Mouse (Mus musculus) layer of hippocampus, postnatal 25 days (tissue): ENCODE measurements around the gene Cirbp. TPM values are rescaled to one million over a fixed set of nuclear protein-coding genes. Genes with fewer than 3 reads are reported as not detected.
"Not testable (repeated sequence)": the region's sequence is repeated elsewhere in the genome, so short reads cannot be mapped to it uniquely, and the experiment has no call there.

Experiments
- DNase-seq, 2 experiments: peaks; one replicate each; pipeline ENCODE4 v3.0.0; 2022; ENCODE audit warnings: mixed read lengths in 2 of 2, low spot score in 1 of 2; ENCODE audit errors: extremely low spot score in 1 of 2
- total RNA-seq, 2 experiments: library from RNA; stranded (reverse); gene quantifications; 2 replicates each; pipeline ENCODE4 v1.2.3; 2021

The Cirbp gene
- total RNA-seq, 2 experiments from 2014 or later, result 69.5 to 97.5 TPM

- no peak for DNase-seq
Observed at GRCm38 (mm10) chr10:80207201-80207600, 41.4 kb downstream of the Cirbp start.

- DNase-seq, result no peak
Observed at GRCm38 (mm10) chr10:80207676-80208075, 41.9 kb downstream of the Cirbp start.

GRCm38 (mm10) chr10:80208248-80208647 lies 42.5 kb downstream of the Cirbp start:
- DNase-seq, result no peak

GRCm38 (mm10) chr10:80208841-80209371 lies 43.1 kb downstream of the Cirbp start:
- peak in 1 of 2 experiments; percentile 41 for DNase-seq

- not testable (repeated sequence) for DNase-seq
Observed at GRCm38 (mm10) chr10:80211547-80212103, 45.8 kb downstream of the Cirbp start.

- DNase-seq, result no peak
Observed at GRCm38 (mm10) chr10:80215048-80215772, 49.4 kb downstream of the Cirbp start.

GRCm38 (mm10) chr10:80220676-80221075 lies 54.9 kb downstream of the Cirbp start:
- no peak for DNase-seq

Other genes starting within 250 kb of the Cirbp start
- gene Kiss1r, start 249.0 kb upstream of the Cirbp start, total RNA-seq, result 1 to 10 TPM; 6.6 to 6.7 TPM
- gene R3hdm4, start 244.8 kb upstream of the Cirbp start, total RNA-seq, result 100 to 1,000 TPM; 428 to 450 TPM
- gene Arid3a, start 238.9 kb upstream of the Cirbp start, total RNA-seq, result 1 to 10 TPM; 4.6 to 6.9 TPM
- 10 to 100 TPM; 42.9 to 45.8 TPM for gene Wdr18, start 205.8 kb upstream of the Cirbp start, total RNA-seq
- under 1 TPM; 0.12 to 0.15 TPM for gene Grin3b, start 195.3 kb upstream of the Cirbp start, total RNA-seq
- 100 to 1,000 TPM; 125 to 131 TPM for gene Tmem259, start 181.7 kb upstream of the Cirbp start, total RNA-seq
- 1 to 10 TPM; 5.8 to 6.0 TPM for gene Cnn2, start 177.4 kb upstream of the Cirbp start, total RNA-seq
- gene Abca7, start 169.5 kb upstream of the Cirbp start, total RNA-seq, result 10 to 100 TPM in 1 of 2 experiments, 1 to 10 TPM in 1; 9.6 to 10.2 TPM
- 1 to 10 TPM; 3.3 to 4.3 TPM for gene Arhgap45, start 149.3 kb upstream of the Cirbp start, total RNA-seq
- gene Polr2e, start 126.2 kb upstream of the Cirbp start, total RNA-seq, result 10 to 100 TPM; 86.6 to 91.0 TPM
- 100 to 1,000 TPM; 486 to 515 TPM for gene Gpx4, start 118.8 kb upstream of the Cirbp start, total RNA-seq
- gene Sbno2, start 60.4 kb upstream of the Cirbp start, total RNA-seq, result 10 to 100 TPM; 14.5 to 22.0 TPM
- 10 to 100 TPM; 89.1 to 94.3 TPM for gene Stk11, start 50.2 kb upstream of the Cirbp start, total RNA-seq
- 100 to 1,000 TPM; 338 to 391 TPM for gene Atp5d, start 27.4 kb upstream of the Cirbp start, total RNA-seq
- gene Cbarp, start 25.1 kb upstream of the Cirbp start, total RNA-seq, result 100 to 1,000 TPM; 399 to 401 TPM
- 10 to 100 TPM; 61.4 to 82.4 TPM for gene Midn, start 17.7 kb upstream of the Cirbp start, total RNA-seq
- 1 to 10 TPM; 5.8 to 6.2 TPM for gene 1600002K03Rik, start 7.0 kb downstream of the Cirbp start, total RNA-seq
- gene Efna2, start 13.5 kb downstream of the Cirbp start, total RNA-seq, result 10 to 100 TPM; 11.9 to 12.7 TPM
- gene Mum1, start 60.4 kb downstream of the Cirbp start, total RNA-seq, result 10 to 100 TPM; 39.5 to 48.9 TPM
- 100 to 1,000 TPM; 196 to 223 TPM for gene Ndufs7, start 83.1 kb downstream of the Cirbp start, total RNA-seq
- gene Gamt, start 95.0 kb downstream of the Cirbp start, total RNA-seq, result 10 to 100 TPM; 43.1 to 54.7 TPM
- 10 to 100 TPM; 76.8 to 91.2 TPM for gene Dazap1, start 95.5 kb downstream of the Cirbp start, total RNA-seq
- 100 to 1,000 TPM; 790 to 900 TPM for gene Rps15, start 126.5 kb downstream of the Cirbp start, total RNA-seq
- gene Apc2, start 130.0 kb downstream of the Cirbp start, total RNA-seq, result 100 to 1,000 TPM; 101 to 115 TPM
- 10 to 100 TPM; 20.7 to 26.3 TPM for gene 2310011J03Rik, start 154.6 kb downstream of the Cirbp start, total RNA-seq
- 1 to 10 TPM; 2.3 to 2.8 TPM for gene Pcsk4, start 163.5 kb downstream of the Cirbp start, total RNA-seq
- 10 to 100 TPM in 1 of 2 experiments, 1 to 10 TPM in 1; 9.7 to 10.6 TPM for gene Reep6, start 164.0 kb downstream of the Cirbp start, total RNA-seq
- gene Adamtsl5, start 182.4 kb downstream of the Cirbp start, total RNA-seq, result 1 to 10 TPM; 3.8 to 5.5 TPM
- 10 to 100 TPM; 14.6 to 16.9 TPM for gene Plk5, start 190.5 kb downstream of the Cirbp start, total RNA-seq
- gene Mex3d, start 221.7 kb downstream of the Cirbp start, total RNA-seq, result 10 to 100 TPM; 18.9 to 19.3 TPM
- gene Mbd3, start 233.6 kb downstream of the Cirbp start, total RNA-seq, result 100 to 1,000 TPM; 138 to 159 TPM
- 100 to 1,000 TPM; 520 to 551 TPM for gene Uqcr11, start 240.8 kb downstream of the Cirbp start, total RNA-seq